Mouse (Mus musculus) limb, embryonic 10.5 days (tissue): ENCODE measurements around the gene Nxn. TPM values are rescaled to one million over a fixed set of nuclear protein-coding genes. Genes with fewer than 3 reads are reported as not detected.
A peak's percentile ranks its signal among the peaks of the same experiment; 100 is the strongest.

Experiments
- DNase-seq: peaks from one replicate; pipeline ENCODE4 v3.0.0-alpha.2; 2017; ENCODE audit warnings: low spot score
- H3K27ac ChIP-seq: fragments of 300-500 bp; sonication (generic); 2 replicates; pipeline ENCODE4 v1.5.1; 2016; ENCODE audit warnings: mild to moderate bottlenecking
- H3K27me3 ChIP-seq: fragments of 300-500 bp; sonication (generic); 2 replicates; pipeline ENCODE4 v1.6.1; 2016; ENCODE audit warnings: low read depth, mild to moderate bottlenecking; ENCODE audit not compliant: poor library complexity, severe bottlenecking
- H3K36me3 ChIP-seq: fragments of 300-500 bp; sonication (generic); 2 replicates; pipeline ENCODE4 v1.6.1; 2016; ENCODE audit warnings: mild to moderate bottlenecking, moderate library complexity
- H3K4me1 ChIP-seq: fragments of 300-500 bp; sonication (generic); 2 replicates; pipeline ENCODE4 v1.6.1; 2016
- H3K4me3 ChIP-seq: fragments of 300-500 bp; sonication (generic); 2 replicates; pipeline ENCODE4 v1.5.1; 2016; ENCODE audit warnings: mild to moderate bottlenecking, moderate library complexity
- H3K9me3 ChIP-seq: fragments of 300-500 bp; sonication (generic); replicated peaks from 2 replicates; pipeline ENCODE4 v1.6.1; 2016; ENCODE audit warnings: mild to moderate bottlenecking
- WGBS: fragments of 180-500 bp; shearing (Covaris S2); methylation state at CpG from one replicate; pipeline ENCODE4 v1.1.7; 2016; 5-methylcytosine and 5-hydroxymethylcytosine counted together
- polyA plus RNA-seq: library from polyadenylated mRNA; unstranded; fragments of >200 nt; fragmentation: Nextera tagmentation; extraction: Ambion mirVana; gene quantifications from 2 replicates; pipeline ENCODE4 v1.2.1, GENCODE M21; 2016

The Nxn gene
- polyA plus RNA-seq, 1 experiment from 2014 or later: 53.3 TPM

DNA sequence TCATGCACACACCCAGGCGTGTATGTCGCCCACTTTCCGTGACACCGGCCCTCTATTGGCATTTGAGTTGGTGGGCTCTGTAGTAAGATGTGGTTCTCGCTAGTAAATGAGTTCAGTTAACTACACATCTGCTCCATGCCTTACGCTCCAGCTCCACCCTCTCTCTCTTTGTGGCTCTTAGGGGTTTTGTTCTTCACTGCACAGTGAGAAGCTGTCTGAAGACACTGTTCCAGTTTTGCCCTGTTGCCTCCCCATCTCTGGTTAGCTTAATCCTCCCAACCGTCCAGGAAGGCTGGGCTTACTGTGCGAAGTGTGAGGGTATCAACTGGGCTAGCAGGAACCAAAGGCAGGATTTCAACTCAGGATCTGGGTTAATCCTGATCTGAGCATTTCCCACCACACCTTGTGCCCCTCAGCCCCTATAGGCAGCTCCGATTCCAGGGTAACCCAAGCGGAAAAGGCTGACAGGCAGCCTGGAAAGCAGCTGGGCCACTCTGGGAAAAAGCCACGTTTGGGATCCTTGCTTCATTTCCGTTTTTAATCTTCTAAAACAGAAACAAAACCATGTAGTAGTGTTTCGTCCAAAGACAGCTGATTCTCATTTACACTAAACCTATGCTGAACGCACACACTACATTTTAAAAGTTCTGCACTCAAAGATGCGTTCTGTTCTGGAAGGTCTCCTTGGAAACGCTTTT lies 45.9 kb downstream of the Nxn start:
- 80% methylated on average over 16 of the region's 16 CpGs for WGBS
- H3K27ac ChIP-seq: peak overlapping the region; percentile 43; the same call in 1 of the 2 replicates
- H3K4me3 ChIP-seq: no peak overlapping the region
- H3K4me1 ChIP-seq: peaks cover 85% of the 10 kb centered on the region
- DNase-seq: no peak
- H3K36me3 ChIP-seq: peaks cover 8% of the 10 kb centered on the region
- no peaks in the 10 kb centered on the region for H3K27me3 ChIP-seq
- no peaks in the 10 kb centered on the region for H3K9me3 ChIP-seq

DNA sequence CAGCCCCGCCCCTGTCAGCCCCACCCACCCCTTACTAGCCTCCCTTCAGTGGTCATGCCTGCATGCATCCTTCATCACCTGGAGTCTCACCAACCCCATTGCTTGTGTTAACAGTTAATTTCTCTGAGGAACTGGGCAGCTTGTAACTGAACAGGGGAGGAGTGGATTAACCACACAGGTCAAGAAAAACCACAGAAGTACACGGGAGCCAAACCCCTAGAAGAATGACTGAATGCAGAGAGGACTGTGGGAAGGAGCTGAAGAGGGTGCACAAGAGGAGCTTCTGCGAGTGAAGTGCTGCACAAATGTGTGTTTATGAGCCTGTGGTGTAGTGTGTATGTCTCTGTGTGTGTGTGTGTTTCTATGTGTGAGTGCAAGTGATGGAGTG lies 47.3 kb downstream of the Nxn start:
- H3K4me1 ChIP-seq: peaks cover 83% of the 10 kb centered on the region
- H3K27ac ChIP-seq: peak overlapping the region; percentile 6; the same call in 1 of the 2 replicates
- no peaks in the 10 kb centered on the region for H3K27me3 ChIP-seq
- no peak for DNase-seq
- peaks cover 10% of the 10 kb centered on the region for H3K36me3 ChIP-seq
- no peak overlapping the region for H3K4me3 ChIP-seq
- WGBS: 25% methylated on average over 3 of the region's 3 CpGs
- no peaks in the 10 kb centered on the region for H3K9me3 ChIP-seq

DNA sequence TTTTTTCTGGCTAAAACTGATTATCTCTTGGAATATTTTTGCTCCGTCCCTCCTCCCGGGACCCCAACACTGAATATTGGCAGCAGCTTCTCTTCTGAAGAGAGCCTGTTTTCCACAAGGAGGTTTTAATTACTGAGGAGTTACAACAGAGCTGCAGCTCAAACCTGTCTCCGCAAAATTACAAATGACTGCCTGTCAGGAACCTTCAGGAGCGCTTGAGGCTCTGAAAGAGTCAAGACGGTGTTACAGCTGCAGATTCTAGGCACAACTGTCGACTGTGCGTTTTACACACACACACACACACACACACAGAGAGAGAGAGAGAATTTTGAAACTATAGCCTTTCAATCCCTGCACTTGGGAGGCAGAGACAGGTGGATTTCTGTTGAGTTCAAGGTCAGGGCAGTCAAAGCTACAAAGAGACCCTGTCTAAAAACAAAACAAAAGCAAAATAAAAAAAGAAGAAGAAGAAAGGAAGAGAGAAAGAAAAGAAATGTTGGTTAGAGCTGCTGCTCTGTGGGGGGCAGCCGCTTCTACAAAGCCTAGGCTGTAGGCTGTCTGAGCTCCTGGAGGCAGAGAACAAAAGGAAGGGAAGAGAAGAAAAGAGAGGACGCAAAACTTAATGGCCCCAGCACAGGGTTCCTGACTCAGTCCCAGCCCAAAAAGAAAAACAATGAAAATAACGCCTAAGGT lies 47.9 kb downstream of the Nxn start:
- DNase-seq: no peak
- Histone ChIP-seq H3K9me3 (no peaks in the 10 kb centered on the region), H3K27me3 (no peaks in the 10 kb centered on the region), H3K4me3 (no peak overlapping the region), H3K27ac (peak overlapping the region; percentile 6), H3K4me1 (peaks cover 82% of the 10 kb centered on the region), H3K36me3 (peaks cover 15% of the 10 kb centered on the region)
- WGBS: 12% methylated on average over 10 of the region's 10 CpGs

DNA sequence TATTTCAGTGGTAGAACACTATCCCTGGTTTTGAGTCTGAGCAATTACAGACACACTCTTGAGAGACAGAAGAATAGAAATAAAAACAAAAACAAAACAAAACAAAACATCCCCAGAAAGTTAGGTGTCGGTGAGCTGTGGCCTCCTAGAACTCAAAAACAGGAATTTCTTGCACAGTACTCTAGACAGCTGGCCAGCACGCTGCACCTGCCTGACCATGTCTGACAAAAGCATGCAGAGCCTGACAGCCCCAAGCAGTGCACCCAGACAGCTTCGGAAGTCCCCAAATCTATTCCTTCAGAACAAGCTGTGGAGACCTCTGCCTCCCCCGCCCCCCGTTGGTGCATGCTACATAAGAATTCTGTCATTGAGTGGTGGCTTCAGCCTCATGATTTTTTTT lies 49.1 kb downstream of the Nxn start:
- Histone ChIP-seq H3K4me1 (peaks cover 70% of the 10 kb centered on the region), H3K27ac (peak overlapping the region; percentile 32; the same call in 1 of the 2 replicates), H3K9me3 (no peaks in the 10 kb centered on the region), H3K27me3 (no peaks in the 10 kb centered on the region), H3K4me3 (peak overlapping the region; percentile 8; the same call in 1 of the 2 replicates), H3K36me3 (peaks cover 17% of the 10 kb centered on the region; the same call in 1 of the 2 replicates)
- no peak for DNase-seq
- WGBS: 72% methylated on average over 5 of the region's 5 CpGs

DNA sequence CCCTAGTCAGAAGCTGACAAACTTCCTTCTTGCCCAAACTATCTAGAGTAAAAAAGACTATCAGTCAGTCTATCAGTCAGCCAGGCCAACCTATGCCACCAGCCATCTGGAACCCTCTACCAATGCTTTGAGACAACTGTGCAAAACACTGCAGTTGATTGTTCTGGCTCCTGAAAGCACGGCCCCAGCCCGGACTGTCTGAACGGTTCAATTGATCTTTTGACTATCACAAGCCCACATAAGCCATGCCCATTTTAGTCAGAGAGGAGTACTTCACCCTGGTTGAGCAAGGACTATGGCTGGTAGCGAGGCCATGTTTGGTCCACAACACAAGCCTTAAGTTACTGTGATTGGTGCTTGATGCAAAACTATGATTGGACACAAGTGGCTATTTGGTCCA lies 51.4 kb downstream of the Nxn start:
- no peaks in the 10 kb centered on the region for H3K27me3 ChIP-seq
- H3K27ac ChIP-seq: no peak overlapping the region
- H3K4me1 ChIP-seq: peaks cover 66% of the 10 kb centered on the region
- no peak for DNase-seq
- H3K9me3 ChIP-seq: no peaks in the 10 kb centered on the region
- peaks cover 13% of the 10 kb centered on the region; the same call in 1 of the 2 replicates for H3K36me3 ChIP-seq
- no peak overlapping the region for H3K4me3 ChIP-seq
- 93% methylated on average over 4 of the region's 4 CpGs for WGBS

DNA sequence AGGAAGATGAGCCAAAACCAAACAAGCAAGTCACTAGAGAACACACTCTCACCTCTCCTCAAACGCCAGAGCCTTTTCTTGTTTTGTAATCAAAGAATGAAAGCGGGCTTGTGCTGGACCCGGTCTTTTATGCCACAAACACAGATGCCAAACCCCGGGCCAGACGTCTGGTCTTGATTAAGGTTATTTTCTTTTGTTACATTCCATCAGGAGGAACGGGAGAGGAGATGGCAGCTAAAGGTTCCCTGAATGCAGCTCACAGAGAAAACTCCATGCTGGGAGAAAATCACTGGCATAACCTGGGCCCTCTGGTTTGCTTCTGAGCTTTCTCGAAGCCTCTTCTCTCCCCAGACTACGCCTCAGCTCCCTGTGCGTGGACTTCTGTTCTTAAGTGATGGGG lies 55.9 kb downstream of the Nxn start:
- Histone ChIP-seq H3K4me1 (peaks cover 52% of the 10 kb centered on the region), H3K9me3 (no peaks in the 10 kb centered on the region), H3K27me3 (no peaks in the 10 kb centered on the region), H3K4me3 (peak overlapping the region; percentile 21), H3K27ac (peak overlapping the region; percentile 91), H3K36me3 (peaks cover 13% of the 10 kb centered on the region; the same call in 1 of the 2 replicates)
- 17% methylated on average over 9 of the region's 9 CpGs for WGBS
- DNase-seq: peak; percentile 77

DNA sequence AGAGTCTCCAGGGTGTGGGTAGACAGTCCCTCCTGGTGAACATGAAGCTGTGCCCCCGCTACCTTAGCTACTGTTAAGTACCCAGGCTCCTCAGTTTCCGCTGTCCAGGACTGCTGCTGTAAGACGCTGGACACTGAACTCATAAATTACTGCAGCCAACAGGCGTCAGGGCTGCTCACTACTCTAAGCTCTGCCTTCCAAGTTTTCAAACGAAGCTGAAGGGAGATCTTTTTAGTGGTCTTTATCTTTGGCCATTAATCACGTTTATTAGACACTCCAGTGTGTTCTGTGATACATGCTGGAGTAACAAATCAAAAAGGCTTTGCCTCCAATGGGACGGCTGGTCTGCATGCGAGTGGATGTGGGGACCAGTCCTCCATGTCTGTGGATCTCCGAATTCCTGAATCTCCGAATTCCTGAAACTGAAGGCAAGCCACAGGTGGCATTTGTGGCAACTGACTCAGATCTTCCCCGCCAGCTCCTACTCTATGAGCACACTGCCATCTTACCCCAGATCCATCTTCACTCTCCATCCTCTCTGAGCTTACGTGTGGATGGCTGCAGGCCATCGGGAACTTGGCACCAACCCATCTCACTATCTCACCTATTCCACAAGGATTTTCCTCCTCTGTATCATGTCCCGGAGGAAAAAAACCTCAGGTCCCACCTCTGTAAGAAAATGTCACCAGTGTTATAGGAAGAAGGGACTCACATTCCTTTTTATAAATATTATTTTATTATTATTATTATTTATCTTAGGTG lies 56.9 kb downstream of the Nxn start:
- Histone ChIP-seq H3K27me3 (no peaks in the 10 kb centered on the region), H3K36me3 (peaks cover 13% of the 10 kb centered on the region; the same call in 1 of the 2 replicates), H3K4me3 (no peak overlapping the region), H3K9me3 (no peaks in the 10 kb centered on the region), H3K4me1 (peaks cover 55% of the 10 kb centered on the region), H3K27ac (peak overlapping the region; percentile 91)
- DNase-seq: no peak
- WGBS: 45% methylated on average over 14 of the region's 14 CpGs

DNA sequence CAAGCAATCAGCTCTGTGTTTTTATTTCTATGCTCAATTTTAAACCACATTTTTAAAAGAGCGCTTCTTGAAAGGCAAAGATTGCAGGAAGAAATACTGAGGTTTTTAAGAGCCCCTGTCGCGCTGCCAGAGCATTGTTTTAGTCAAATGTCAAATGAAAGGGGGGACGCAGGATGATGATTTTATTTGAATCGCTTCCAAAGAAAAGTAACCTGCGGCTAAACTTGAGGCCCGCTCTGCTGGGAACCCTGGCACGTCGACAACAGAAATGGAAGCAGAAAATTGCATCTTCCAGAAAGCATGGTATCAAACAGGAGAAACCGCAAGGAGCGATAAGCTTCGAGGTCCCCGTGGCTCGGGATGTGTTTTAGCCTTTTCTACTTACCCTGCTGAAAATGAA lies 57.8 kb downstream of the Nxn start:
- 86% methylated on average over 14 of the region's 14 CpGs for WGBS
- peak overlapping the region; percentile 62; the same call in 1 of the 2 replicates for H3K27ac ChIP-seq
- H3K4me1 ChIP-seq: peaks cover 55% of the 10 kb centered on the region
- H3K36me3 ChIP-seq: peaks cover 7% of the 10 kb centered on the region; the same call in 1 of the 2 replicates
- no peaks in the 10 kb centered on the region for H3K27me3 ChIP-seq
- H3K4me3 ChIP-seq: no peak overlapping the region
- no peaks in the 10 kb centered on the region for H3K9me3 ChIP-seq
- no peak for DNase-seq

DNA sequence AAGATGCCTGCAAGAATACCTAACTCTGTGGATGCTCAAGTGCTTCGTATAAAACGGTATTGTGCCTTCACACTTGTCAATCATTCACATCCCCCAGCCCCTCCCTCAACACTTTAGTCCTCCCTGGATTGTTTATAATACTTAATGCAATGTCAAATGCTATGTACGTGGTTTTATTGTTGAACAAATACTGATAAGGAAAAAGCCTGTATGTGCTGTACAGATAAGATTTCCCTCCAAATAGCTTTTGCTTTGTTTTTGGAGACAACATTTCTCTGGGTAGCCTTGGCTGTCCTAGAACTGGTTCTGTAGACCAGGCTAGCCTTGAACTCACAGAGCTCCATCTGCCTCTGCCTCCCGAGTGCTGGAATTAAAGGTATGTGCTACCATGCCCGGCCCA lies 59.1 kb downstream of the Nxn start:
- 93% methylated on average over 5 of the region's 5 CpGs for WGBS

DNA sequence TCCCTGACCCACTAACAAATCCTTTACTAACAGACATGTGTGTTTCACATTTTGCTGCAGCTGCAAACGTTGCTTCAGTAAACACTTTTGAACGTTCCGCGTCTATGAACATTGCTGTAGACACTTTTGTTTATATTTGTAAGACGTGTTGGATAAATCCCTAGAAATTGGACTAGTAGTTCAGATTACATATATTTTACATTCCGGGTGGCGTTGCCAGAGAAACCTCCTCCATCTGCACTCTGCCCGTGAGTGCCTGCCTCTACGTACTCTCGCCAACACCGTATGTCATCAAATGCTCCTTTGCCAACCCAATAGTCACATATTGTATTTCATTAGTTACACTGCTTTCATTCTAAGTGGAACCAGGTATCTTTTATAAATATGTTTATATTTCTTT lies 59.8 kb downstream of the Nxn start:
- Histone ChIP-seq H3K36me3 (peaks cover 8% of the 10 kb centered on the region; the same call in 1 of the 2 replicates), H3K4me3 (no peak overlapping the region), H3K27me3 (no peaks in the 10 kb centered on the region), H3K9me3 (no peaks in the 10 kb centered on the region), H3K27ac (no peak overlapping the region), H3K4me1 (peaks cover 63% of the 10 kb centered on the region)
- 91% methylated on average over 11 of the region's 11 CpGs for WGBS
- no peak for DNase-seq

More for the DNA sequence above, 59.1 kb downstream of the Nxn start:
- H3K9me3 ChIP-seq: no peaks in the 10 kb centered on the region
- H3K4me1 ChIP-seq: peaks cover 60% of the 10 kb centered on the region
- peaks cover 8% of the 10 kb centered on the region; the same call in 1 of the 2 replicates for H3K36me3 ChIP-seq
- no peaks in the 10 kb centered on the region for H3K27me3 ChIP-seq
- H3K4me3 ChIP-seq: no peak overlapping the region
- DNase-seq: no peak
- no peak overlapping the region for H3K27ac ChIP-seq

DNA sequence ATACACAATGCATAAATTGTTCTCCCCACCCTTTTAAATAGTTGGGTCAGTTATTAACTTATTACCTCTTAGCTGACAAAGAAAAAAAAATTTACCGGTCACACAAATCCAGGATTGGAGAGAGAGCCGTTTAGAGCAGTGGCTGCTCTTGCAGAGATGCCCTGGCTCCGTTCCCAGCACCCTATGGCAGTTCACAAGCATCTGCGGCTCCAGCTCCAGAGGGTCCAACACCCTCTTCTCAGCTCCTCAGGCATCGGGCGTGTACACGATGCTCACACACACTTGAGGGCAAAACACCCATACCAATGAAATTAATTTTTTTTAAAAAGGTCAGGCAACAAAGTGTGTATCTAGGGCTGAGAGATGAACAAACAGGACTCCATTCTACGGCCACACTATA lies 60.3 kb downstream of the Nxn start:
- no peaks in the 10 kb centered on the region for H3K9me3 ChIP-seq
- DNase-seq: no peak
- peaks cover 59% of the 10 kb centered on the region for H3K4me1 ChIP-seq
- no peak overlapping the region for H3K4me3 ChIP-seq
- WGBS: 95% methylated on average over 8 of the region's 8 CpGs
- H3K36me3 ChIP-seq: peaks cover 8% of the 10 kb centered on the region; the same call in 1 of the 2 replicates
- no peaks in the 10 kb centered on the region for H3K27me3 ChIP-seq
- H3K27ac ChIP-seq: peak overlapping the region; percentile 25; the same call in 1 of the 2 replicates

DNA sequence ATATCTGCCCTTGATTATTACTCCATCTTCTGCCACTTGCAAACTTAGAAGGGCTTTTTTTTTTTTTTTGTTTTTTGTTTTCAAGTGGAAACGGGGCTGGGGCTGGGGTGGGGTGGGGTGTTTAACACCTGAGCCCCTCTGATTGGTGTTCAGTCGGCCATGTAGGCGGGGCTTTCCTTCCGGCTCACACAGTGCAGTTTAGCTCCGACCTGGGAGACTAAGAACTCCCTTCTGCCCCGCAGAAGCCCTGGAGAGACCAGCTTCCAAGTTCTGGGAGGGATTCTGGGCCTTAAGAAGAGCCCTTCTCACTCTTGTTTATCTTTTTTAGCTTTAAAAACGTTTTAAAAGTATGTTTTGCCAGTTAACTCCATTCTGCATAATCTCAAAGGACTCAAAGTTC lies 61.2 kb downstream of the Nxn start:
- no peaks in the 10 kb centered on the region for H3K27me3 ChIP-seq
- peaks cover 8% of the 10 kb centered on the region; the same call in 1 of the 2 replicates for H3K36me3 ChIP-seq
- no peak overlapping the region for H3K4me3 ChIP-seq
- peak overlapping the region; percentile 25; the same call in 1 of the 2 replicates for H3K27ac ChIP-seq
- H3K4me1 ChIP-seq: peaks cover 52% of the 10 kb centered on the region
- WGBS: 4% methylated on average over 7 of the region's 7 CpGs
- no peaks in the 10 kb centered on the region for H3K9me3 ChIP-seq
- DNase-seq: no peak
